Mouse (Mus musculus) adrenal gland, postnatal 25 days (tissue): ENCODE measurements at regions not wholly inside any gene's neighbourhood (a gene's known extent, or its start where the extent isn't known, plus 50 kb on each side); places are given as distances from the start of the nearest gene placed in this dataset.

Source experiments
- DNase-seq: peaks from one replicate; pipeline ENCODE4 v3.0.0; 2021; ENCODE audit warnings: mixed read lengths

- no peak for DNase-seq
Measured at GRCm38 (mm10) chr9:112608932-112609331, 373.2 kb upstream of the Arpp21 start.

DNA sequence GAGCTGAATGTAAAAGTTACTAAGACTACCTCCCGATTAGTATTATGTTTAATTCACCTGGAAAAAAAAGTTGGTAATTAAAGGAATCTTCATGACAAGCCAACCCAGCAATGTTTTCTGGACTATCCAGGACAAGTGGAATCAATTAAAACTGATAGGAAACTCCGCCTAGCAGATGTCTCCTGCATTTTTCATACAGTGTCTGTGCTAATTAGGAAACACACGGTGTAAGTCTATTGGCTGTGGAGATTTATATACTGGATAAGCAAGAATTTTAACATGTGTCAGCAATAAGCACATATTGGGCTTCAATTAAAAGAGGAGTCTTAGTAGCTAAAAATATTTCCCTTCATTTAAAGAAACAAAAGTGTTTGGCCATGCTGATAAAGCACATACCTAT is 371.5 kb upstream of the Arpp21 start:
- DNase-seq: no peak

- DNase-seq: no peak
Measured at GRCm38 (mm10) chr9:112595731-112596130, 360.0 kb upstream of the Arpp21 start.

GRCm38 (mm10) chr9:112590241-112590640 is 354.5 kb upstream of the Arpp21 start:
- no peak for DNase-seq

GRCm38 (mm10) chr9:112573316-112573715 is 337.6 kb upstream of the Arpp21 start:
- no peak for DNase-seq

GRCm38 (mm10) chr9:112561348-112561747 is 325.6 kb upstream of the Arpp21 start:
- no peak for DNase-seq

DNA sequence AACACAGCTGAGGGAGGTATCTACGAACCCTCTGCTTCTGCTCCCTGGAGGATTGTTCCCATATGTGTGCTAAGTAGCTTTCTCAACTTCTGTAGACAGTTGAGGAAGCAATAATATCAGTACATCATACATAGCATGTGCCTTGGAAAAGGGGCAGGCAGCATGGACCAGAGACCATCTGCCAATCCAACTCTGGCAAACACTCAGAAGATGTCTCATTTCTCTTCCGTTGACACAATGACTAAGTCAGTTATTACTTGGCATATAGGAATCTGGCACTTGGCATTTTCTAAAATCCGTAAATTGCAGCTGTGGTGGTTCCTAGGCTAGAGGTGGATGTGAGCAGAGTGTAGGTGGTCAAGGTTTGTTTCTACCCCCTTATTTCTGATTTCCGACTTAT is 324.5 kb upstream of the Arpp21 start:
- no peak for DNase-seq

- DNase-seq: no peak
Measured at GRCm38 (mm10) chr9:112537924-112538323, 302.2 kb upstream of the Arpp21 start.

- DNase-seq: no peak
Measured at GRCm38 (mm10) chr9:112525377-112525776, 289.6 kb upstream of the Arpp21 start.

DNA sequence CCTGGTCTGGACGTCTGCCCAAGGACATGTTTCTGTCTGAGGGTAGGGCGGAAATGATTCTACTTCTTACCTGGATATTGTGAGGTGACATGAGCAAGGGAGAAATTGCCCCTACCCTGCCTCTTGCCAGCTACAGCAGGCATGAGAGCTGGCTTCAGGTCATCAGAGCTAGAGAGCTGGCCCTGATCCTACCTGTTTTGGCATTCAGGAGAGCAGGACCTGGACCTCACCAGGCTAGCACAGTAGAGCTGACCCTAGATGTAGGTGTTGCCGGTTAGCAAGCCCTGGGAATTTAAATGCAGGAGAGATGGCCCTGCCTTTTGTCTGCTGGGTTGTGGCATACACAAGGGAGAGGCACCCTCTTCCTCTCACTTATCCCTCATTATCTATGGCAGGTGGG is 287.5 kb upstream of the Arpp21 start:
- DNase-seq: no peak

DNA sequence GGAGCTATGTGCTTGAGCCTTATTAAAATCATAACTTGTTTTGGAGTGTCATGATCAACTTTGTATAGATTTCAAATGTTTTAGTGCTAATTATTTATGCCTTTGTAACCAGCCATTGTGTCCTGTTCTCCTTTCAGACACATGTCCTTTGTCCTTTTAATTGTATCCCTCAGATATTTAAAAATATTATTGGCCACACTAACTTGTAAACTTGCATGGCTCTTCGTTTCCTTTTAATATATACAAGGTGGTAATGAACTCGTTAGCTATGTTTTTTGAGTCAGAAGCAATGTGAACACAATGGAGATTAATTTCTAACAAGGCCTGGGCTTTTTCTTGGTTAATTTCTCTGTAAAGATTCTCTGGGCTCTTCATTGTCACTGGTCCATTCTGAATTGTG is 275.0 kb upstream of the Arpp21 start:
- no peak for DNase-seq

DNA sequence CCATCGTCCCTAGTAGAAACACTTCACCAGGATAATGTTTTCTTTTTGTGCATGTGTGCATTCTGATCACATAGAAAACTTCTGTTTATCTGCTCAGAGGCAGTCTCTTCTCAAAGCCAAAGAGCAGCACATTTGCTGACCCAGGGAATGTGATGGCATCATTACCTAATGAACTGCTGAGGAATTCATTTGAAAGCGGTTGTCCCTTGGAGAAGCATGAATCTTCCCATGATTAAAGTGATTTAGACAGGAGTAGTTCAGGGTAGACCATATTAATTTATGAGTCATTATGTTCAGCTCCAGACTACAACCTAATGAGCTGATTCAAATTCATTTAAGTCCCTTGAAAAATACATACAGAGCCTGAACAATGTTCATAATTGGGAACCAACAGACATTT is 271.1 kb upstream of the Arpp21 start:
- DNase-seq: no peak

DNA sequence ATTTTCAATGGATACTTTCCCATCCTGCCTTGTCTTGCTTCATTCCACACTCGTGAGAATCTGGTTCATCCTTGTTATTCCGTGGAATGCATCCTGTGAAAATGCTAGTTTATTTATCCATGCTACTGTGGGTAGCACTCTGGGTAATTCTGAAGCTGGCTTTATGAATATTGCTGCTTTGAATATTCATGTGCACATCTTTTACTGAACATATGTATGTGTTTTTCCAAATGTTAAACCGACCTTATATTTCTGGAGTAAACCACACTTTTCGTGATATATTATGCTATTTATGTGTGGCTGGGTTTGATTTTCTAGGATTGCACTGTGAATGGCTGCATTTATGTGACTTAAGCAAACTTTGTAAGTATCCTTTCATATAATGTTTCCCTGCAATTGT is 262.9 kb upstream of the Arpp21 start:
- no peak for DNase-seq

- DNase-seq: no peak
Measured at GRCm38 (mm10) chr9:112495930-112496527, 260.3 kb upstream of the Arpp21 start.

GRCm38 (mm10) chr9:112490963-112491362 is 255.2 kb upstream of the Arpp21 start:
- peak; percentile 27 for DNase-seq

DNA sequence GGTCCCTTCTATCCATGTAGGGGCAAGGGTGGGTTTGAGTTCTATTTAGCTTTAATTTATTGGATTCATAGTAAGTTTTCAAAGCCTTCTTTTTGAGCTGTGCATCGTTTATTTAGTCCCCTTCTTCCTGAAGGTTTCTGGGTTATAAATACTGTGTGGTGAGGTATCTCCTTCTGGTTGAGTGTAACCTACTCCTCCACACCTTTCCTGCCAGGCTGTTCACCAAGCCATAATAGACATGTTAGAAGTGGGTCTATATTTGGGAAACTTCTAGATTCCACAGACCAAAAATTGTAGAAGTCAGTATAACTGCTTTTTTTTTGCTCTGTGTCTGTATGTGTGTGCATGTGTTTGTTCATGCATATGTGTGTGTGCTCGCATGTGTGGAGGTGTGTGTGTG is 240.9 kb upstream of the Arpp21 start:
- no peak for DNase-seq

GRCm38 (mm10) chr9:112457594-112457993 is 221.9 kb upstream of the Arpp21 start:
- no peak for DNase-seq

DNA sequence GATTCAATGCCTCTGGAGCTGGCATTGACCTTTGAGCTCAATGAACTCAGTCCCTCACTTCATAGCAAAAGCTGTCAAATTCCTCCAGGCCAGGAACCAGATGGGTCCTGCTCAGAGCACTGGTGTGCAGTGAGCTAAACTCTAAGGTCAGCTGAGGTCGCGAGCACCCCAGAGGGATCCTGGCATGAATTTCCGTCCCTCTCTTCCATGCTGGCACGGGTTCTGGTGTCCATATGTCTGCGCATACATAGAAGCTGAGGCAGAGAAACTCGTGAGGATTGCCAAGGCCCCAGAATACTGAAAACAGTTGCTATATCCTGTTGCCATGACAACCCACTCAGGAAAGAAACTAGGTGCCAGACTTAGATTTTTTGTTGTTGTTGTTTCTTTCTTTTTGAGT is 219.0 kb upstream of the Arpp21 start:
- peak; percentile 15 for DNase-seq

DNA sequence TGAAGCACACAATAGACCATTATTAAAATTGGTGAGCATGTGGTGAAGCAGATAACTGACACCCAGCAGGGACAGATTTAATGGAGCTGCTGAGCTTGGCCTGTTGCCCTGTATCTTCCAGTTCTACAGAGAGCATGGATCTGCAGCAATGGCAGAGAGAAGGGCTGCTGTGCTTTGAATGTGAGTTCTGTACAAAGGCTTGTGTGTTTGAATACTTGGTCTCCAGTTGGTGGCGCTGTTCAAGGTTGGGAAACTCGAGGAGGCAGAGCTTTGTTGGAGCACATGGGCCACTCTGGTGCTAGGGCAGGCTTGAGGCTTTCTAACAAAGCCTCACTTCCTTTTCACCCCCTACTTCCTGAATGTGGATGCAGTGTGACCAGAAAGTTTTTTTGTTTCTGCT is 211.8 kb upstream of the Arpp21 start:
- peak; percentile 2 for DNase-seq

- DNase-seq: no peak
Measured at GRCm38 (mm10) chr9:112446981-112447380, 211.2 kb upstream of the Arpp21 start.

GRCm38 (mm10) chr9:112446027-112446352 is 210.3 kb upstream of the Arpp21 start:
- DNase-seq: no peak

DNA sequence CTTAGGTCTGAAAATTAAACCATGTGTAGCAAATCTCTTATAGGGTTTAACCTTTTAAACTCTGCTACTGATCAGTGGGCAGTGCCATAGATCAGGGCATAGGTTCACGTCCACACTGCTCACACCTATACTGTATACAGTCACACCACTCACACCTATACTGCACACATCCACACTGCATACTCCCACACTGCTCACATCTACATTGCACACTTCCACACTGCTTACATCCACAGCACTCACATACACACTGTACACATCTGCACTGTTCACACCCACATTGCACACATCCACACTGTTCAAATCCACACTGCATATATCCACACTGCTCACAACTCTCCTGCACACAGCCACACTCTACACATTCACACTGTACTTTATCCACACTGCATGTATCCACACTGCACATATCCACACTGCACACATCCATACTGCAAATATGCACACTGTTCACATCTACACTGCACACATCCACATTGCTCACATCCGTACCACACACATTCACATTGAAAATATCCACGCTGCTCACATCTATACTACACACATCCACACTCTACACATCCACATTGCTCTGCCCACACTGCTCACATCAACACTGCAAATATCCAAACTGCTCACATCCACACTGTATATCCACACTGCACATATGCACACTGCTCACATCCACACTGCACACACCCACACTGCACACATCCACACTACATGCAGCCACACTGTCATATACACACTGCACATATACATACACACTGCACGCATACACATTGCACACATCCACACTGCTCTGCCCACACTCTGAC is 209.7 kb upstream of the Arpp21 start:
- DNase-seq: no peak

DNA sequence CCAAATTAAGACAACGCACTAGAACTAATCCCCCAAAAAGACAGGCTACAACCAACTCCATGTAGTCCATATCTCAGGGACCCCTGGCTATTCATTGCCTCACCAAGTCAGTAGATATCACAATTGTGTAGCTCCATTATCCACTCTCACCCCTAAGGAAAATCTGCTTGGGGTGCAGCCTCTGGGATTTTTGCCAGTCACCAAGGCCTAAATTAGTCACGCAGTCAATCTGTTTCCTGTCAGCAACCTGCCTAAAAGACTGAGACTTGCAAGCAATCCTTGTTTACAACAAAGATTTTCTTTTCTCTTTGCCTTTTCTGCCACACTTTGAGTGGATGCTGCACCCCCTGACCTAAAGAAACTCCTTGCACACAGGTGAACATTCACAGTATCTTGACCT is 208.5 kb upstream of the Arpp21 start:
- DNase-seq: no peak

DNA sequence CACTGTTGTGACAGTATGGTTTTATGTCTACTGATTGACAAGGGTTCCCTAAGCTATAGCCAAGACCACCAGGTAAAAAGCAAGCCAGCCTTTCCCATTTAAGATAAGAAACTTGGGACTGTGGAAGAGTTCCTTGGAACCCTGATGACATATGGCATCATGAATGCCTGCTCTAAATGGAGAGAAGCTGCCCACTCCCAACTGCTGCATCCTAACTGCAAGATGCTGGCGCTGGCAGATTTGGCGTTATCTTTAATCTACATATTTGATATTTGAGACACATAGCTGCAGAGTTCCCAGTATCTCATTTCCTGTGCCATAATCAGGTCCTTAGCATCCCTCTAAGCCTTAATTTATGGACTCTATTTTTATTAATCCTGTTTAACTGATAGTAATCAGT is 200.4 kb upstream of the Arpp21 start:
- DNase-seq: no peak
